Mouse (Mus musculus) ovary, postnatal 36 days (tissue): ENCODE data around the gene Ezh1.
A peak's percentile ranks its signal among the peaks of the same experiment; 100 is the strongest.

ENCODE experiments used
- DNase-seq: peaks from one replicate; pipeline ENCODE4 v3.0.0; 2022; ENCODE audit warnings: low spot score, mixed read lengths

The Ezh1 gene

GRCm38 (mm10) chr11:101200986-101201385 is 25.3 kb downstream of the Ezh1 start:
- DNase-seq = no peak

DNA sequence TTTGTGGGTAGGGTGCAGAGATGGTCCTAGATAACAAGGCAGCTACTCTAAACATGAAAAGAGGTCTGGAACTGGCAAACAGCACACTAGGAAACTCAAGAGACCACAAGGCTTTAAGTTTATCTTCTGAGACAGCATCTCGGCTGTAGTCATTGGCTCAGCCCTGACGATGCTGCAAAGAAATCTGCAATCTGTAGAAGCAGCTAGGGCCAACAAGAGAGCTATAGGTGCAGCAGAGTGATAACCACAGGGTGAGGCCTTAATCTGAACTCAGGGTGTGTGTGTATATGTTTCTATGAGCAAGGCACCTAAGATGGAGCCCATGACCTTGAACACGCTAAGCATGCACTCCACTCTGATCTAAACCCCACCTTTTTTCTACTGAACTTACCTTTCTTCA is 26.7 kb downstream of the Ezh1 start:
- DNase-seq = no peak

DNA sequence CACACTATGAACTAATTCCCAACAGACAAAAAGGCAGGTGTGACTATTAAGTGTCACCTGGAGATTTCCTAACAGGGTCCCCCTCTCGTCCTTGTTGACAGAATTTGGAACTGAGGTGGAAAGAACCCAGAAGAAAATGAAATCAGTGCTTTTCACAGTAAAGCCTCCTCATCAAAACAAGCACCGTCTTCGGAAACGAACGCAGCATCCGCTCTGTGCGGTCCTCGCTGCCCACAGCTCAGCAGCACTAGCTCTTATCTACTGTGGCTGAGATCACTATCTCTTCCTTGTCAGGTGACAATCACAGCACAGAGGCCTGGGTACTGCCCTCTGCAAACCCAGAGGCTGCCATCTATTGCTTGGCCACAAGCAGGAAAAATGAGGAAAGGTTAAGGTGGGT is 30.1 kb downstream of the Ezh1 start:
- no peak for DNase-seq

GRCm38 (mm10) chr11:101195571-101195970 is 30.7 kb downstream of the Ezh1 start:
- no peak for DNase-seq

GRCm38 (mm10) chr11:101195101-101195500 is 31.2 kb downstream of the Ezh1 start:
- DNase-seq = no peak

DNA sequence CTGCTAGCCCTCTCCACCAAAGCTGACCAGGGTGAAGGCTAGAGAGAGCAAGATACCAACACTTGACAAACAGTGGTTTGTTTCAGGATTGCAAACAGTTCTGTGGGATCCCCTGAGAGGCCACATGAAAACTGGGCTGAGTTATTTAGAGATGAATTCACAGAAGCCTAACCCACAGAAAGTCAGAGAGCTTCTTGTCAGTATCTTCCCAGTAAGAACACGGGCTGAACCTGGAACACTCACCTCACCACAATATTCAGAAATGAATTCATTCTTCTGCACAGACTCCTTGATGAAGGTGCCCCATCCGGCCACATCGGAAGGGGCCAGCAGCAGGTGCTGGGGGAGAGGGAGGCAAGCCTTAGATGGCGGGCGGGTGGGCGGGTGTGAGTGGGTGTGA is 31.6 kb downstream of the Ezh1 start:
- DNase-seq = no peak

GRCm38 (mm10) chr11:101194137-101194536 is 32.1 kb downstream of the Ezh1 start:
- DNase-seq = no peak

GRCm38 (mm10) chr11:101193076-101193475 is 33.2 kb downstream of the Ezh1 start:
- DNase-seq = no peak

DNA sequence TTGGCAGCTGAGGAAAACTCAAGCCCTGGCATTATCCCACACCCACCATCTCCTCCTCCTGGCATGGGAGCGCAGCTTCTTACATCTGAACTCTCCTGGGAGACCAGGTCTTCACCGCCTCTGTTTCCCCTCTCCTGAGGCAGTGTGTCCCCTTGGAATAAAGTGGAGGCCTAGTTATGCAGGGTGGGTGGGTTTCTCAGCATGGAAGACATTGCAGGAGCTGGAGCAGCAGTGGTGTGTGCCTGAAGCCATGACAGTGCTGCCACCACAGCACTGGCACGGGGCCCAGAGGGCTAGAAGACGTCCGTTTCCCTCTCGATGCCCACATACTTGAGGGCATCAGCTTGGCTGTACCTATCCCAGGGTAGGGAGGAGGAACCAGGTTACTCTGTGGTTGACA is 33.6 kb downstream of the Ezh1 start:
- DNase-seq = no peak

GRCm38 (mm10) chr11:101191919-101192470 is 34.3 kb downstream of the Ezh1 start:
- no peak for DNase-seq

DNA sequence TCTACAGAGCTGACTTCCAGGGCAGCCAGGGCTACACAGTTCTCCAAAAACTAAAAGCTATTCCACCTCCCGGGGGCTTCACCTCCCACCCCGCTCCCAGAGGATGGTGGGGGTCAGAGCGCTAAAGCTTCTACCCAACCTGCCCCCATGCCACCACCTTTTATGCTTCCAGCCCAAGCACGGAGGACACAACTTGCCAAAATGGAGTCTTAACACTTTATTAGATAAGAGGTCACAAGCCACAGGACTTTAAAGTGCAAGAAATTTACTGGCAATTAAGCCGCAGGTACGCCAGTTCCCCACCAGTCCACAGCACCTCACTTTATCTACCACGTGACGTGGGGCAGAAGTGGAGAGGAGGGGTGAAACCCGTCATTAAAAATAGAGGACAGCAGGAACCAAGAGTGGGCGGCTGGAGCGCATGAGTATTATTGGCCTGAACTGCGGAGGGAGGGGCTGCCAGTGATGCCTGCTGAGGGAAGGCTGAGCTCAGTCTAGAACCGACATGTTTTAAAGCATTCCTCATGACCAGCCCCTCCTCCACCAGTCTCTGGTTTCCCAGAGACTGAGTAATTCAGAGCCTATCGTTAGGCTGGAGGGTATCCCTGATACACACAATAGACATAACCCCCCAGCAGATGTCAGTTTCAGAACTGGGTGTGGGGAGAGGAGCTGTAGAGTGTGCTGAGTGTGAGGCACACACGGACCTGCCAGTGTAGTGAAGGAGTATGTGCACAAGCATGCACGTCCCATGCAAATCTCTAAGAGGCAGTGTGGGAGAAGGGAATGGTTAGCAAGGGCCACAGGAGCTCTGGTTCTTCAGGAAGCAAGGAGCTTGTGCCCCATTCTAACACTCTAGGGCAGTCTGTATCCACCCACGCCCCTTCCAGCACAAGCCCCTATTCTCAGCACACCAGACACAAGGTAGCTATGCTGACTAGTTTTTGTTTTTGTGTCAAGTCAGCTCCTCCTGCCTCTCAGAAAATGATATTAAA is 35.1 kb downstream of the Ezh1 start:
- DNase-seq = no peak

GRCm38 (mm10) chr11:101190181-101190912 is 35.9 kb downstream of the Ezh1 start:
- DNase-seq = no peak

DNA sequence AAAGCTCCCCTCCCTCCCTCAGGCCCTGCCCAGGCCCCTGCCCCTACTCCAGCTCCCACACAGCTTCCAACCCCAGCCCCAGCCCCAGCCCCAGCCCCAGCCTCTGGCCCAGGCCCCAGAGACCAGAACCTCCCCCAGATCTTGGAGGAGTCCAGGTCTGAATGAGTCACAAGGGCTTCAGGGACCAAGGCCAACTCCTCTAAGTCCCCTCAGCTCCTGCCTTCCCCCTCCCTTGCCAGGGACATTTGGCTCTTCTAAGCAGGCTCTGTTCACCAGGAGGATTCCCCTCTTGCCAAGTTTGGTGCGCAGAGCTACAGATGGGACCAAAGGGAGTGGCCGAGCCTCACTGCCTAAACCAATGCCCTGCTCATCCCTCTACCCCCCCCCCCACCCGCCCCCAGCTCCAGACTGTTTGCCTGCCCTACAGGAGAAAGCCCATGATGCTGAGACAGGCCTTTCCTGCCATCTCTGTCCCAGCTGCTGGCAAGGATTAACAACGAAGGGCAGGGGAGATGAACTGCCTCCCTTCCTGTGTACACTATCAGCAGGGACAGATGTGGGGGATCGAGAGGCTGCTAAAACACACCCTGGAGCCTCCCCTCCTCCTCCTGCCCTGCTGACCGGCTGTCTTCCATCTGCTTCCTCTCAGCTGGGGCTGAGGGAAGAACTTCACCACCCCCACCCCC is 36.6 kb downstream of the Ezh1 start:
- peak; percentile 72 for DNase-seq

DNA sequence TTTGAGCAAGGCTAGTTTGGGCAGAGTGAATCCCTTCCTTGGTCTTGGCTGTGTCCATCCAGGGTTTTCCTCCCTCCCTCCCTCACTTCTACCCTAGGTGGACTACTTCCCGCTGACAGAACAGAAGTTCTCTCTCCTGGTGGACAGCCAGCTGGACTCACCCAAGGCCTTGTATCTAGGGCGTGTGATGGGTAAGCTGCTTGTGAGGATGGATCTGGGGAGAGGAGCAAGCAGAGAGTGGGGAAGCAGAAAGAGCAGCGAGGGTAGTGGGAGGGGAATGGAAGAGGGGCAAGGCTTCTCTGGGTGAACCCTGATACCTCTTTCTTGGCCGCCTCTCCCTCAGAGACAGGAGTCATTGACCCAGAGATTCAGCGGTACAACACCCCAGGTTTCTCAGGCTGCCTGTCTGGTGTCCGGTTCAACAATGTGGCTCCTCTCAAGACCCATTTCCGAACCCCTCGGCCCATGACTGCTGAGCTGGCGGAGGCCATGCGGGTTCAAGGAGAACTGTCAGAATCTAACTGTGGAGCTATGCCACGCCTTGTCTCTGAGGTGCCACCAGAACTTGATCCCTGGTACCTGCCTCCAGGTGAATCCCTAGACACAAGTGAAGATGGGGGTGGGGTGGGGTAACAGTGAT is 38.0 kb downstream of the Ezh1 start:
- DNase-seq = no peak

DNA sequence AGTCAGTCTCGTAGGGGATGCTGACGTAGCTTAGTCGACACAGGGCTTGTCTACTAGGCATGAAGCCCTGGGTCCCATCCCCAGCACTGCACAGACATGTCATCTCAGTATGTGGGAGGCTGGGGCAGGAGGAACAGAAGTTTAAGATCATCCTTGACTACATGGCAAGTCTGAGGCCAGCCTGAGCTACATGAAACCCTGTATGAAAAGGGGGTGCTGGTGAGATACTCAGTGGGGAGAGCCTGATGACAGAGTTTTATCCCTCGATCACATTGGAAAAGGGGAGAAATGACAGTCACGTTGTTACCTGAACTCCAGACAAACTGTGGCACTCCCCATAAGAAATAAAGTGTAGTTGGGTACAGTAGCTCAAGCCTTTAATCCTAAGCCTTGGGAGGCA is 38.7 kb downstream of the Ezh1 start:
- no peak for DNase-seq

DNA sequence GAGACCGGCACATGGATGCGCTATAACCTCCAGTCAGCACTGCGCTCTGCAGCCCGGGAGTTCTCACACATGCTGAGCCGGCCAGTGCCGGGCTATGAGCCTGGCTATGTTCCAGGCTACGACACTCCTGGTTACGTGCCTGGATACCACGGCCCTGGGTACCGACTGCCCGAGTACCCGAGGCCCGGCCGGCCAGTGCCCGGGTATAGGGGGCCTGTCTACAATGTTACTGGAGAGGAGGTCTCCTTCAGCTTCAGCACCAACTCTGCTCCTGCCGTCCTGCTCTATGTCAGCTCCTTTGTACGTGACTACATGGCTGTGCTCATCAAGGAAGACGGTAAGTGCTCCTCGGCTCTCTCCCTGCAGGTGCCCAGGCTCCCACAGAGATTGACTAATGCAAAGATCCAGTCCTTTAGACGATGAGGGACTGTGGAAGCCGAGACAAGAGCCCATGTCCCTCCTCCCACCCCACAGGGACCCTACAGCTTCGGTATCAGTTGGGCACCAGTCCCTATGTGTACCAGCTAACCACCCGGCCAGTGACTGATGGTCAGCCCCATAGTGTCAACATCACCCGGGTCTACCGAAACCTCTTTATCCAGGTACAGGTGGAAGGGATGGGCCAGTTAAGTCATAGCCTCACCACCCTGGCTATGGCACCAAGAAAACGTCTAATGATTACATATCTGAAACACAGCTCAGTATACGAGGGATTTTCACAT is 39.6 kb downstream of the Ezh1 start:
- no peak for DNase-seq

GRCm38 (mm10) chr11:101185441-101185840 is 40.8 kb downstream of the Ezh1 start:
- DNase-seq = no peak

DNA sequence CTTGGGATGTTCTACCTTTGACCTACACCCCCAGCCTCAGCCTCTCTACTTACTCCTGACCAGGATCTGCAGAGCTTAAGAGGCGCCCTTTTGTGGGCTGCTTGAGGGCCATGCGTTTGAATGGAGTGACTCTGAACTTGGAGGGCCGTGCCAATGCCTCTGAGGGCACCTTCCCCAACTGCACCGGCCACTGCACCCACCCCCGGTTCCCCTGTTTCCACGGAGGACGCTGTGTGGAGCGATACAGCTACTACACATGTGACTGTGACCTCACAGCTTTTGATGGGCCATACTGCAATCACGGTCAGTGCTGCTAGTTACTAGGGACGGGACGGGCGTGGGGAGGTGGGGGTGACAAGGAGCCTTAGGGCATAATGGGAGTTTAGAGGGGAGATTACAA is 41.3 kb downstream of the Ezh1 start:
- no peak for DNase-seq

DNA sequence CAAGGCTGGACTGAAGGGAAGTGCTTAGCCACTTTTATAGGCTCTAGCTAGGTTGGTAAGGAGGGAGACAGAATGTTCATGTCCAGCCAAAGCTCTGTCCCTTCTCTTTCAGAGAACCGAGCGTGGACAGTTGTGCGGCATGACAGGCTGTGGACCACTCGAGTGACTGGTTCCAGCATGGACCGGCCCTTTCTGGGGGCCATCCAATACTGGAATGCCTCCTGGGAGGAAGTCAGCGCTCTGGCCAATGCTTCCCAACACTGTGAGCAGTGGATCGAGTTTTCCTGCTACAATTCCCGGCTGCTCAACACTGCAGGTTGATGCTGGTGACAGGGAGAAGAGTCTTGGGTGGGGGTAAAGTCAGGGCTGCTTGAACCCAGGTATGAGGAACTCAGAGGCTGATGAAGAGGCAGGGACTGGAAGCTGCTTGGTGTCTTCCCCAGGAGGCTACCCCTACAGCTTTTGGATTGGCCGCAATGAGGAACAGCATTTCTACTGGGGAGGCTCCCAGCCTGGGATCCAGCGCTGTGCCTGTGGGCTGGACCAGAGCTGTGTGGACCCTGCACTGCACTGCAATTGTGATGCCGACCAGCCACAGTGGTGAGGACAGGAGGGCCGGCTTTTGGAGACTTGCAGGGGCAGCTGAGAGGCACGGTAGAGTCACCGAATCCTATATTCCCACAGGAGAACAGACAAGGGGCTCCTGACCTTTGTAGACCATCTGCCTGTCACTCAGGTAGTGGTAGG is 43.3 kb downstream of the Ezh1 start:
- DNase-seq = no peak

DNA sequence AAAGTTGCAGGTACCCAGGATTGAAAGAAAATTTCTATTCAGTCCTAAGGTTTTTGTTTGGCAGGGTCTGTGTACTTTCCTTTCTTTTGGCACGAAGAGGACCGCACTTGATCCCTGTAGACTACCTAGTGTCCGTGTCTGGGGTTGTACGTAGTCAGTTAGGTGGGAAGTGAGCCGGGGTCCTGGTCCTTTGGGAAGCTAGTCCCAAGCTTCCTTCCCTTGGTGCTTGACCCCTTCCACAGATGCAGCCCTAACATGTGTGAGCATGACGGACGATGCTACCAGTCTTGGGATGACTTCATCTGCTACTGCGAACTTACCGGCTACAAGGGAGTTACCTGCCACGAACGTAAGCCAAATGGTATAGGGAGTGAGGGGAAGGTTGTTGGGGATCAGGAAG is 44.3 kb downstream of the Ezh1 start:
- no peak for DNase-seq
